Mouse (Mus musculus) neural tube, embryonic 11.5 days (tissue): ENCODE results near the gene Cradd. TPM values are rescaled to one million over a fixed set of nuclear protein-coding genes. Genes with fewer than 3 reads are reported as not detected.

ENCODE experiments used
- ATAC-seq: fragments of 200-750 bp; cut with Nextera tagmentation; 2 replicates; pipeline ENCODE4 v1.8.0; 2017; ENCODE audit warnings: moderate number of reproducible peaks, mild to moderate bottlenecking, moderate TSS enrichment, moderate library complexity; ENCODE audit not compliant: insufficient read depth, low FRiP score, low TSS enrichment
- DNase-seq: peaks from one replicate; pipeline ENCODE4 v3.0.0-alpha.2; 2015; ENCODE audit warnings: low spot score
- H3K27ac ChIP-seq: fragments of 300-500 bp; sonication (generic); 2 replicates; pipeline ENCODE4 v1.5.1; 2014; ENCODE audit warnings: low read depth, mild to moderate bottlenecking, low read length
- H3K27me3 ChIP-seq: fragments of 300-500 bp; sonication (generic); 2 replicates; pipeline ENCODE4 v1.6.1; 2014; ENCODE audit warnings: mild to moderate bottlenecking, low read length, mixed read lengths; ENCODE audit not compliant: control insufficient read depth, insufficient read depth
- H3K36me3 ChIP-seq: fragments of 300-500 bp; sonication (generic); 2 replicates; pipeline ENCODE4 v1.6.1; 2014; ENCODE audit warnings: mild to moderate bottlenecking, low read length, moderate library complexity, mixed read lengths; ENCODE audit not compliant: control insufficient read depth, insufficient read depth
- H3K4me1 ChIP-seq: fragments of 300-500 bp; sonication (generic); 2 replicates; pipeline ENCODE4 v1.6.1; 2014; ENCODE audit warnings: low read length, mixed read lengths; ENCODE audit not compliant: control insufficient read depth, insufficient read depth
- H3K4me2 ChIP-seq: fragments of 300-500 bp; sonication (generic); 2 replicates; pipeline ENCODE4 v1.6.1; 2014; ENCODE audit warnings: low read depth, mild to moderate bottlenecking, moderate library complexity
- H3K4me3 ChIP-seq: fragments of 300-500 bp; sonication (generic); 2 replicates; pipeline ENCODE4 v1.5.1; 2014; ENCODE audit warnings: low read depth, low read length
- H3K9ac ChIP-seq: fragments of 300-500 bp; sonication (generic); 2 replicates; pipeline ENCODE4 v1.6.1; 2014; ENCODE audit warnings: mild to moderate bottlenecking, low read length
- H3K9me3 ChIP-seq: fragments of 300-500 bp; sonication (generic); 2 replicates; pipeline ENCODE4 v1.6.1; 2016; ENCODE audit warnings: low read length; ENCODE audit not compliant: control insufficient read depth
- WGBS: fragments of 180-500 bp; shearing (Covaris S2); extraction: QIAGEN DNeasy Blood & Tissue Kit; methylation state at CpG from one replicate; pipeline ENCODE4 v1.1.7; 2014; 5-methylcytosine and 5-hydroxymethylcytosine counted together
- polyA plus RNA-seq: library from polyadenylated mRNA; unstranded; fragments of >200 nt; fragmentation: Nextera tagmentation; extraction: Ambion mirVana; gene quantifications from 2 replicates; pipeline ENCODE4 v1.2.1, GENCODE M21; 2014

Gene Cradd
- polyA plus RNA-seq, 1 experiment from 2014 or later, result 12.5 TPM

DNA sequence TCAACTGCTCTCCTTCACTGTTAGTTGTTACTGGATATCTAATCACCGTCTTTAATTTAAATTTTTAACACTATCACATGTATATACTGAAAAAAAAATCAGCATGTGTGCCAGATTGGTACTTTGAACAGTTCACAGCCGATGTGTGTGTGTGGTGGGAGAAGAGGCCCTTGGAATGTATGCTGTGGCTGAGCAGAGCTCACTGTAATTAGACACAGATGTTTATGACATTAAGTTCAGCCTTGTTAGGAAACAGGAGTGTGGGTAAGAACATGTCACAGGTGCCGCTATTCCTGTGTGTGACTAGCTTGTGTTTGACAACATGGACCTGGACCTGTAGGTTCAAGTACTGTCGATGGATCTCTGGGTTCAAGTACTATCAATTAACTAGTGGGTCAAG lies 98.9 kb downstream of the Cradd start:
- Histone ChIP-seq H3K27ac (no peak overlapping the region), H3K4me2 (no peak overlapping the region), H3K9me3 (no peaks in the 10 kb centered on the region), H3K4me3 (no peak overlapping the region), H3K4me1 (no peaks in the 10 kb centered on the region), H3K9ac (no peak overlapping the region), H3K36me3 (no peaks in the 10 kb centered on the region), H3K27me3 (no peaks in the 10 kb centered on the region)
- 77% methylated on average over 4 of the region's 4 CpGs for WGBS
- ATAC-seq, result no peak
- DNase-seq, result peak; percentile 6

DNA sequence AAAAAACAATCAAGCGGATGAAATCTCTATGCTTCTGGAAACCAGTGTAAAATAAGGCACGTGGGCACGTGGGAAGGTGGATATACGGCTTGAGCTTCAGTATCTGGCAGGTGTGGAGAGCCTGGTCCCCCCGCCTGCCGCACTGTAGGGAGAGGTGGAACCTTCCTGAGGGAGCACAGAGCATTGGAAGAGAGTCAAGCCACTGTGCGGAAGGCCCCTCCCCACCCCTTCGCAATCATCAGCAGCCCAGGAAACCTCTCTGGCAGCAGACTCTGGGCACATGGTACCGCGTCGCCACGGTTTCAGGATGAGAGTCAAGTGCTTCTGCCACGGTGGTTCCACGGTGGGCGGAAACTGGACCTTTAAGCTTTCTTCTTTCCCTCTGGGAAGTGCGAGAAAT lies 100.7 kb downstream of the Cradd start:
- Histone ChIP-seq H3K27ac (no peak overlapping the region), H3K4me2 (no peak overlapping the region), H3K4me1 (no peaks in the 10 kb centered on the region), H3K27me3 (no peaks in the 10 kb centered on the region), H3K9me3 (no peaks in the 10 kb centered on the region), H3K9ac (no peak overlapping the region), H3K4me3 (no peak overlapping the region), H3K36me3 (no peaks in the 10 kb centered on the region)
- ATAC-seq, result no peak
- peak; percentile 9 for DNase-seq
- 82% methylated on average over 16 of the region's 16 CpGs for WGBS

DNA sequence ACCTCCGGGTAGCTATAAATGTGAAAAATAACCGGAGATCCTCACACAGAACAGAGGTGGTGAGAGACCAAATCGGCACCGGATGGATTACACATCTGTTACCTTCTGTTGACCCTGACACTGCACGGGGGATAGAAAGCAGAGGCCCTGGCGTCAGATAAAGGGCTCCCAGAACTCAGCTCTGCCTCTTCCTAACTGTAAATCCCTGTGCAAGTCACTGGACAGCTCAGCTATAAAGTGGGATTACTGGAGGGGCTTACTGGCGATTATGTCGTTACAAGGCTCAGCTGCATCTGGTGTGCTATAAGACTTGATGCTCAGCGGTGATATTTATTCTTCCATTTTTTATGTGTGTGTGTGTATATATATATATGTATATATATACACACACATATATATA lies 102.0 kb downstream of the Cradd start:
- Histone ChIP-seq H3K36me3 (no peaks in the 10 kb centered on the region), H3K9me3 (no peaks in the 10 kb centered on the region), H3K4me3 (no peak overlapping the region), H3K4me2 (no peak overlapping the region), H3K27ac (no peak overlapping the region), H3K27me3 (no peaks in the 10 kb centered on the region), H3K4me1 (no peaks in the 10 kb centered on the region), H3K9ac (no peak overlapping the region)
- ATAC-seq (no peak), DNase-seq (no peak)
- 77% methylated on average over 9 of the region's 9 CpGs for WGBS

DNA sequence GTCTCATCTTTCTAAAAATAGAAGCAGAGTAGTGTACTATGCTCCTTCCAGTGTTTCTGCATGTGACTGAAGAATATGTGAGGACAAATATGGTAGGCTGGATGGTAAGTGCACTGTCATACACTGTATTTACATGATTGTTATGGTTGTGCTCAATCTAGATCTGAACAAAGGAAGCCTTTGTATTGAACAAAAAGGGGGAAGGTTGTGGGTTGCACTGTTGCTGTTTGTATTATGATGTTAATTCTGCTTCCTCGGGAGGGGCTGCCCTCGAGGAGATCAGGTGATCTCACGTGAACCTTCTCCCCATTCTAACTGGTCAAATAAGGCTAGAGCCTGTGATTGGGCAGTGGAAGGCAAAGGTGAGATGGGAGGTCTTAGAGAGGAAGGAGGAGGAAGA lies 103.4 kb downstream of the Cradd start:
- WGBS, result 56% methylated on average over 3 of the region's 3 CpGs
- no peak for ATAC-seq
- Histone ChIP-seq H3K9ac (no peak overlapping the region), H3K27ac (no peak overlapping the region), H3K4me3 (no peak overlapping the region), H3K4me2 (no peak overlapping the region), H3K36me3 (no peaks in the 10 kb centered on the region), H3K9me3 (no peaks in the 10 kb centered on the region), H3K27me3 (no peaks in the 10 kb centered on the region), H3K4me1 (no peaks in the 10 kb centered on the region)
- no peak for DNase-seq

DNA sequence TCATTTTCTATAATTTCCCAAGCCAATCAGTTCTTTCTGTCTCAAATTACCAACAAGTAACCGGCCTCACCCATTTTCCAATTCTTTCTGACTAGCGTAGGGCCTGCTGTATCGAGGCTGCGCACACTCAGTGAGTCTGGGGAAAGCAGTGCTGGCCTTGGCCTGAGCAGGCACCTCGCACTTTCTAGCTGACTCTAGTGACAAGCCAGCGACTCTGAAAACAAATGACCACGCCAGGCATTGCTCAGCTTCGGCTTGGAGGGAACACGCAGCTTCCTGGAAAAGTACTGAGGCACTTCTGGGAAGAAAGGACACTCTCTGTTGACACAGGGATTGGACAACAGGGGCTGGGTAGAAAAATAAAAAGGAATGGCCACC lies 105.3 kb downstream of the Cradd start:
- DNase-seq, result no peak
- ATAC-seq, result no peak

DNA sequence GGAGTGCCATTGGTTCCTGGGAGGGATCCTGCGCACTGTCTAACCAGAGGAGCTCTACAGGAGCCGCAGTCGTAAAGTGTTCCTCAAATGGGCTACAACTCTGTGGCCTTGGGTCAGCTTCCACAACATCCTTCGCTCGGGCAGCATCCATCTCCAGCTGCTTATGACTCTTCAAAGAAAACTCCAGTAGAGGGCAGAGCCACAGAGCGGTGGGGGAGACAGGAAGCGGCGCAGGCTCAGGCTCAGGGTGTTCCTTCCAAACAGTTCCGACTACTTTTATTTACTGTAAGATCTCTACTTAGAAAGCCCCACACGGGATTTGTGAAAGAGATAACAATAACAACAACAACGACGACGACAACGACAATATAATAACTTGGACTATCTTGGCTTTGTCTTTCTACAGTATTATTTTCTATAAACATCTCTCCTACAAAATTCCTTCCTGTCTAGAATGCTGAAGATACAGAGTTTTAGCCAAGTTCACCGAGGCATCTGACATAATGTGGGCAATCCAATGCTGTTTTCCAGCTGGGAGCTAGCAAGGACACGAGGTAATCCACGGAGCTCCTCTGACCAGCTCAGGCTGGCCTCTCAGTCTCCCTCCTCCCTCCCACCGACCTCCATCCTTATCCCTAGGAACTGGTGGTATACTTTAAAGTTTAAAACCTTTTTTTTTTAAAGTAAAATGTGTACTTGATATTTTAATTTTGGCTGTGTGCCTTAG lies 105.8 kb downstream of the Cradd start:
- H3K9me3 ChIP-seq, result no peaks in the 10 kb centered on the region
- DNase-seq (no peak), ATAC-seq (no peak)
- H3K36me3 ChIP-seq, result no peaks in the 10 kb centered on the region
- H3K4me2 ChIP-seq, result no peak overlapping the region
- 60% methylated on average over 18 of the region's 18 CpGs for WGBS
- H3K9ac ChIP-seq, result no peak overlapping the region
- H3K27me3 ChIP-seq, result no peaks in the 10 kb centered on the region
- H3K27ac ChIP-seq, result no peak overlapping the region
- no peak overlapping the region for H3K4me3 ChIP-seq
- H3K4me1 ChIP-seq, result no peaks in the 10 kb centered on the region

More for the DNA sequence above, 105.3 kb downstream of the Cradd start:
- H3K27me3 ChIP-seq, result no peaks in the 10 kb centered on the region
- no peaks in the 10 kb centered on the region for H3K36me3 ChIP-seq
- H3K9me3 ChIP-seq, result no peaks in the 10 kb centered on the region
- H3K9ac ChIP-seq, result no peak overlapping the region
- no peak overlapping the region for H3K4me3 ChIP-seq
- WGBS, result 80% methylated on average over 9 of the region's 9 CpGs
- no peak overlapping the region for H3K27ac ChIP-seq
- H3K4me1 ChIP-seq, result no peaks in the 10 kb centered on the region
- H3K4me2 ChIP-seq, result no peak overlapping the region

DNA sequence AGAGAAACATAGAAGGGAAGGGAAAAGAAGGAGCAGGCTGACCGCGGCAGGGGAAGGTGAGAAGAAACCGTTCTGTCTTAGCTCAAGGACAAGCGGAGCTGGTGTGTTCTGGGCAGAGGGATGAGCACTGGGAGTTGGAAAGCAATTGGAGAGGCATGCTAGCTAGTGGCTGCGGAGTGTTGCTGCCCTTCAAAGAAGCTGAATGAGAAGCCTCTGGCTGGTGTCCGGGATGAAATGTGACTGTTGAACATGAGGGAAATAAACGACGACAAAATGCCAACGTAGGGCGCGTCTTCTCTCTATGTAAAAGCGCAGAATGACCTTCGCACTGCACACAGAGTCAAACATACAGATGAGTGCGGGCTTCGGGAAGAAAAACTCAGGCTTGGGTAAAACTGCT lies 108.6 kb downstream of the Cradd start:
- H3K36me3 ChIP-seq, result no peaks in the 10 kb centered on the region
- H3K9ac ChIP-seq, result no peak overlapping the region
- no peaks in the 10 kb centered on the region for H3K9me3 ChIP-seq
- no peak overlapping the region for H3K4me2 ChIP-seq
- 89% methylated on average over 15 of the region's 15 CpGs for WGBS
- ATAC-seq (no peak), DNase-seq (no peak)
- no peak overlapping the region for H3K27ac ChIP-seq
- no peaks in the 10 kb centered on the region for H3K27me3 ChIP-seq
- H3K4me1 ChIP-seq, result no peaks in the 10 kb centered on the region
- no peak overlapping the region for H3K4me3 ChIP-seq

DNA sequence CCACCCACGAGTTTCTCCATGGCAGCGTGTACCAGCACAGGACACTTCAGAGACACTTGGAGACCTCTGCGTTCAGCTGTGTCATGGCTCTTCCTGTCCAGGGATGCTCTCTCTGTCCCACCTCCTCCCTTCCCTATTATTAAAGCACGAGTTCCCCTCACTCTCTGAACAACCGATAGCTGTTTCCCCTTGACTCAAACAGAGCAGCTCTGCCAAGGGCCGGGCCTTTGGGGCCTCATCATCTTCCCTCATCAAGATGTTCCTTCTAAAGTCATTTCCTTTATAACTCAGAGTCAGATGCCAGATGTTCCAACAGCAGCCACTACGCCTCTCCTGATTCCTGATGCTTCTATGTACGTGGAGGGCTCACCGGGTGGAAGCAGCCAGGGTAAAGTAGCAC lies 110.1 kb downstream of the Cradd start:
- no peak for ATAC-seq
- Histone ChIP-seq H3K4me3 (no peak overlapping the region), H3K4me2 (no peak overlapping the region), H3K27ac (no peak overlapping the region), H3K9ac (no peak overlapping the region), H3K36me3 (no peaks in the 10 kb centered on the region), H3K4me1 (no peaks in the 10 kb centered on the region), H3K27me3 (no peaks in the 10 kb centered on the region), H3K9me3 (no peaks in the 10 kb centered on the region)
- DNase-seq, result no peak
- WGBS, result 73% methylated on average over 9 of the region's 9 CpGs

DNA sequence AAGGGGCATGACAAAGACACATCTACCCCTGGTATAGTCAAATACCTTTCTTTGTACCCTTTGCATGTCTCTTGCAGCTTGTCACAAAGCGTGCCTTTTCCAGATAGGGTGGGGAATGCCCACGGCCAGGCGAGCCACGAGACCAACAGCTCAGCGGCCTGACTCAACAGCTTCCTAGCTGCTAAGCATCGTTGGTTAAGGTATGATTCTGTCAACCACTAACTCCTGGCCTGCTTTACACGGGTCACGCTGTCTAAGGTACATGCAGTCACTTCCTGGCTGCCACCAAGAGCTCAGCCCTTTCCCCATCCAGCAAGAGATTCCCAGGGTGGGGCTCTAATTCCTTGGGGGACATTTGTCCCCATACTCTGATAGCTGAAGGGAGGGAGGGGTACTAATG lies 110.6 kb downstream of the Cradd start:
- Histone ChIP-seq H3K9me3 (no peaks in the 10 kb centered on the region), H3K27ac (no peak overlapping the region), H3K4me3 (no peak overlapping the region), H3K9ac (no peak overlapping the region), H3K36me3 (no peaks in the 10 kb centered on the region), H3K4me1 (no peaks in the 10 kb centered on the region), H3K4me2 (no peak overlapping the region), H3K27me3 (no peaks in the 10 kb centered on the region)
- WGBS, result 85% methylated on average over 8 of the region's 8 CpGs
- DNase-seq (no peak), ATAC-seq (no peak)
